8 mouse cellular contexts compared by ENCODE assay signal in genomic region chr2:167778271-167778670, GRCm38 (mm10).
A peak's percentile ranks its signal among the peaks of the same experiment; 100 is the strongest.
DNase-seq lines count a peak whose midpoint lies in the region; ATAC-seq lines count a peak whose summit lies in the region.

No protein-coding gene starts in this region.

- H3K36me3 ChIP-seq in liver, embryonic 12.5 days = no peaks in the 10 kb centered on the region

- 0 out of 2 replicates have a peak overlapping the region, but pooled peaks have one; percentile 0 for H3K27ac ChIP-seq in liver, embryonic 12.5 days

- H3K4me3 ChIP-seq in liver, embryonic 12.5 days = peak overlapping the region; percentile 67

- peaks cover 8% of the 10 kb centered on the region; the same call in 1 of the 2 replicates for H3K27me3 ChIP-seq in liver, embryonic 12.5 days (replicated peaks)

- WGBS in liver, embryonic 12.5 days (ENCODE audit: insufficient replicate concordance) = 38% methylated on average over 4 of the region's 4 CpGs

- H3K4me2 ChIP-seq in liver, embryonic 12.5 days = peak overlapping the region; percentile 92

- H3K9ac ChIP-seq in liver, embryonic 12.5 days = peak overlapping the region; percentile 78; the same call in 1 of the 2 replicates

- H3K9me3 ChIP-seq in liver, embryonic 12.5 days (replicated peaks) = no peaks in the 10 kb centered on the region

- H3K4me1 ChIP-seq in liver, embryonic 12.5 days = peaks cover 73% of the 10 kb centered on the region

- ATAC-seq in liver, embryonic 12.5 days = no peak

- DNase-seq in adrenal gland, adult 2 months = peak; percentile 48
- DNase-seq in adrenal gland, postnatal 36 days = no peak
- peak; percentile 24 for DNase-seq in thymus, postnatal 14 days
- no peak for DNase-seq in thymus, postnatal 0 days (ENCODE audit: low spot score)
- DNase-seq in thymus, postnatal 4 days = peak; percentile 37
- no peak for DNase-seq in spleen, postnatal 36 days (ENCODE audit: low spot score in 2 of 2)
- no peak for DNase-seq in adrenal gland, postnatal 10 days

Comparison
In these comparisons a context has a peak if more than half of its experiments do, and no peak if none do; other contexts are left out.
1. DNase-seq: peak in adrenal gland, adult 2 months (single experiment), thymus, postnatal 14 days (single experiment) and thymus, postnatal 4 days (single experiment); none in adrenal gland, postnatal 36 days (0 of 2), thymus, postnatal 0 days (single experiment), spleen, postnatal 36 days (0 of 2) and adrenal gland, postnatal 10 days (single experiment).